Mouse (Mus musculus) MEL-GATA-1-ER (cell line): ENCODE measurements around the gene Nipsnap3a.

ENCODE experiments used
- DNase-seq: peaks from one replicate; pipeline ENCODE4 v3.0.0-alpha.2; 2012; ENCODE audit warnings: low read depth; ENCODE audit errors: extremely low read depth

The Nipsnap3a gene

GRCm38 (mm10) chr4:52989248-52989647 is at the start of gene Nipsnap3a:
Gene Nipsnap3a (plus strand): TSS chr4:52989272.
- no peak for DNase-seq

- no peak for DNase-seq
Observed at GRCm38 (mm10) chr4:52946665-52947064, 42.4 kb upstream of the Nipsnap3a start.

GRCm38 (mm10) chr4:52949005-52949404 is 40.1 kb upstream of the Nipsnap3a start:
- DNase-seq: no peak

GRCm38 (mm10) chr4:52958693-52959092 is 30.4 kb upstream of the Nipsnap3a start:
- DNase-seq: no peak

GRCm38 (mm10) chr4:52964247-52964646 is 24.8 kb upstream of the Nipsnap3a start, which contains the start of gene Olfr270:
Gene Olfr270 (plus strand): TSS chr4:52964547.
- DNase-seq: no peak

- peak; percentile 24 for DNase-seq
Observed at GRCm38 (mm10) chr4:52985216-52985615, 3.9 kb upstream of the Nipsnap3a start.

GRCm38 (mm10) chr4:52986266-52986665 is 2.8 kb upstream of the Nipsnap3a start:
- DNase-seq: no peak

GRCm38 (mm10) chr4:52999449-52999848 is 10.4 kb downstream of the Nipsnap3a start:
- no peak for DNase-seq

- DNase-seq: no peak
Observed at GRCm38 (mm10) chr4:53000154-53000553, 11.1 kb downstream of the Nipsnap3a start.

GRCm38 (mm10) chr4:53009183-53009582 is 20.1 kb downstream of the Nipsnap3a start:
- DNase-seq: no peak

- DNase-seq: no peak
Observed at GRCm38 (mm10) chr4:53009871-53010270, 20.8 kb downstream of the Nipsnap3a start.

GRCm38 (mm10) chr4:53011732-53012361 is 22.8 kb downstream of the Nipsnap3a start, which contains the start of gene Nipsnap3b:
Gene Nipsnap3b (plus strand): TSS chr4:53011880.
- peak; percentile 72 for DNase-seq

GRCm38 (mm10) chr4:53014421-53014820 is 25.3 kb downstream of the Nipsnap3a start:
- DNase-seq: no peak

GRCm38 (mm10) chr4:53015024-53015423 is 26.0 kb downstream of the Nipsnap3a start:
- no peak for DNase-seq

GRCm38 (mm10) chr4:53018392-53018791 is 29.3 kb downstream of the Nipsnap3a start:
- no peak for DNase-seq

- no peak for DNase-seq
Observed at GRCm38 (mm10) chr4:53023189-53023925, 34.3 kb downstream of the Nipsnap3a start.

- DNase-seq: no peak
Observed at GRCm38 (mm10) chr4:53024397-53024796, 35.3 kb downstream of the Nipsnap3a start.

GRCm38 (mm10) chr4:53027811-53028210 is 38.7 kb downstream of the Nipsnap3a start:
- no peak for DNase-seq

- no peak for DNase-seq
Observed at GRCm38 (mm10) chr4:53030326-53030948, 41.4 kb downstream of the Nipsnap3a start.

- no peak for DNase-seq
Observed at GRCm38 (mm10) chr4:53043819-53044218, 54.7 kb downstream of the Nipsnap3a start.

GRCm38 (mm10) chr4:53045807-53046206 is 56.7 kb downstream of the Nipsnap3a start:
- DNase-seq: no peak
